Mouse (Mus musculus) hindbrain, embryonic 11.5 days (tissue): ENCODE results near the gene Ttc23. TPM values are rescaled to one million over a fixed set of nuclear protein-coding genes. Genes with fewer than 3 reads are reported as not detected.
A peak's percentile ranks its signal among the peaks of the same experiment; 100 is the strongest.

Experiments
- ATAC-seq: fragments of 200-750 bp; cut with Nextera tagmentation; 2 replicates; pipeline ENCODE4 v1.8.0; 2017; ENCODE audit warnings: mild to moderate bottlenecking, moderate TSS enrichment, moderate library complexity; ENCODE audit not compliant: low FRiP score
- DNase-seq: peaks from one replicate; pipeline ENCODE4 v3.0.0-alpha.2; 2015; ENCODE audit warnings: low spot score
- H3K27ac ChIP-seq: fragments of 300-500 bp; sonication (generic); 2 replicates; pipeline ENCODE4 v1.5.1; 2014; ENCODE audit warnings: mild to moderate bottlenecking, low read depth, low read length
- H3K27me3 ChIP-seq: fragments of 300-500 bp; sonication (generic); 2 replicates; pipeline ENCODE4 v1.6.1; 2014; ENCODE audit warnings: mild to moderate bottlenecking, low read length, moderate library complexity, mixed read lengths; ENCODE audit not compliant: control insufficient read depth, insufficient read depth
- H3K36me3 ChIP-seq: fragments of 300-500 bp; sonication (generic); 2 replicates; pipeline ENCODE4 v1.6.1; 2014; ENCODE audit warnings: mild to moderate bottlenecking, low read length, moderate library complexity, mixed read lengths; ENCODE audit not compliant: control insufficient read depth, insufficient read depth
- H3K4me1 ChIP-seq: fragments of 300-500 bp; sonication (generic); replicated peaks from 2 replicates; pipeline ENCODE4 v1.6.1; 2014; ENCODE audit warnings: low read length, mixed read lengths; ENCODE audit not compliant: control insufficient read depth, insufficient read depth
- H3K4me2 ChIP-seq: fragments of 300-500 bp; sonication (generic); replicated peaks from 2 replicates; pipeline ENCODE4 v1.6.1; 2014; ENCODE audit warnings: mild to moderate bottlenecking, low read depth, low read length
- H3K4me3 ChIP-seq: fragments of 300-500 bp; sonication (generic); 2 replicates; pipeline ENCODE4 v1.5.1; 2014; ENCODE audit warnings: low read depth, low read length
- H3K9ac ChIP-seq: fragments of 300-500 bp; sonication (generic); 2 replicates; pipeline ENCODE4 v1.6.1; 2014; ENCODE audit warnings: low read depth, low read length
- H3K9me3 ChIP-seq: fragments of 300-500 bp; sonication (generic); 2 replicates; pipeline ENCODE4 v1.6.1; 2016; ENCODE audit warnings: low read length; ENCODE audit not compliant: control insufficient read depth
- WGBS: fragments of 180-500 bp; shearing (Covaris S2); extraction: QIAGEN DNeasy Blood & Tissue Kit; methylation state at CpG from one replicate; pipeline ENCODE4 v1.1.7; 2014; 5-methylcytosine and 5-hydroxymethylcytosine counted together
- polyA plus RNA-seq: library from polyadenylated mRNA; unstranded; fragments of >200 nt; fragmentation: Nextera tagmentation; extraction: Ambion mirVana; gene quantifications from 2 replicates; pipeline ENCODE4 v1.2.1, GENCODE M21; 2014

The Ttc23 gene
- polyA plus RNA-seq, 1 experiment from 2014 or later, result 33.3 TPM

DNA sequence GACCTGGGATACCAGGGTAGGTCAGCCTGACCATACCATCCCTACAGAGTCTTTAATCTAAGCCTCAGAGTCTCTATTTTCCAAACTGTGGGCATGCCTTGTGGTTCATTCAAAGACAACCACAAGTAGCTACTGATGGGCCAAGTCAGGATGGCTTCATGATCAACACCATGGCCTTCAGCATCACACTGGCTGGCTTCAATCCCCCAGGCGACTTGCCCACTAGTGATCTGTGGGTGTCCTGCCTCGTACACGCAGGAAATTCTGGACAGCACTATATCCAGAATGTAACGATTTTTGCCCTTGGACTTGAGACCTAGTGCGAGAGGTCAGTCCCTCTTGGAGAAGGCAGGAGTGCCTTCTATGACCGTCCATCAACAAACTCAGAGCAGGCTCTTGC, 153.3 kb downstream of the Ttc23 start:
- H3K9me3 ChIP-seq, result no peaks in the 10 kb centered on the region
- 88% methylated on average over 6 of the region's 6 CpGs for WGBS
- H3K4me3 ChIP-seq, result no peak overlapping the region
- no peaks in the 10 kb centered on the region for H3K27me3 ChIP-seq
- DNase-seq (no peak), ATAC-seq (no peak)
- H3K36me3 ChIP-seq, result no peaks in the 10 kb centered on the region
- no peaks in the 10 kb centered on the region for H3K4me1 ChIP-seq
- no peak overlapping the region for H3K4me2 ChIP-seq
- H3K27ac ChIP-seq, result no peak overlapping the region
- no peak overlapping the region for H3K9ac ChIP-seq

DNA sequence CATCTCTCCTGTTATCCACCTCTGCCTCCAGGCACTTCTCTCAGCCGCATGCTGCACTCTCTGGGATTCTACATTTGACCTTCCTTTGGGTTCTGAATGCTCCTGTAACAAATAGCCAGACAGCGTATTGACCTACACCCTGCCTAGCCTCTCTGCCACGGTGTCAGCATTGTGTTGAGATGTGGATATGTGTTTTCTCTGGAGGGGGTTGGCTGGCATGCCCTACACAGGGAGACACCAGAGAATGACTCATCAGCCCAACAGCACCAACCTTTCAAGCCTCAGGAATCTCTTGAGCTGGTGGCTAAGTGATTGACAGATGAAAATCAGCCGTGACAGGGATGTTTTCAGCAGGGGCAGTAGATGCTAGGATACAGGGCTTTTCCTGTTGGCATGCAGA, 153.8 kb downstream of the Ttc23 start:
- Histone ChIP-seq H3K9ac (no peak overlapping the region), H3K27ac (no peak overlapping the region), H3K27me3 (no peaks in the 10 kb centered on the region), H3K4me3 (no peak overlapping the region), H3K36me3 (no peaks in the 10 kb centered on the region), H3K9me3 (no peaks in the 10 kb centered on the region), H3K4me2 (no peak overlapping the region), H3K4me1 (no peaks in the 10 kb centered on the region)
- DNase-seq (no peak), ATAC-seq (no peak)
- 62% methylated on average over 4 of the region's 4 CpGs for WGBS

DNA sequence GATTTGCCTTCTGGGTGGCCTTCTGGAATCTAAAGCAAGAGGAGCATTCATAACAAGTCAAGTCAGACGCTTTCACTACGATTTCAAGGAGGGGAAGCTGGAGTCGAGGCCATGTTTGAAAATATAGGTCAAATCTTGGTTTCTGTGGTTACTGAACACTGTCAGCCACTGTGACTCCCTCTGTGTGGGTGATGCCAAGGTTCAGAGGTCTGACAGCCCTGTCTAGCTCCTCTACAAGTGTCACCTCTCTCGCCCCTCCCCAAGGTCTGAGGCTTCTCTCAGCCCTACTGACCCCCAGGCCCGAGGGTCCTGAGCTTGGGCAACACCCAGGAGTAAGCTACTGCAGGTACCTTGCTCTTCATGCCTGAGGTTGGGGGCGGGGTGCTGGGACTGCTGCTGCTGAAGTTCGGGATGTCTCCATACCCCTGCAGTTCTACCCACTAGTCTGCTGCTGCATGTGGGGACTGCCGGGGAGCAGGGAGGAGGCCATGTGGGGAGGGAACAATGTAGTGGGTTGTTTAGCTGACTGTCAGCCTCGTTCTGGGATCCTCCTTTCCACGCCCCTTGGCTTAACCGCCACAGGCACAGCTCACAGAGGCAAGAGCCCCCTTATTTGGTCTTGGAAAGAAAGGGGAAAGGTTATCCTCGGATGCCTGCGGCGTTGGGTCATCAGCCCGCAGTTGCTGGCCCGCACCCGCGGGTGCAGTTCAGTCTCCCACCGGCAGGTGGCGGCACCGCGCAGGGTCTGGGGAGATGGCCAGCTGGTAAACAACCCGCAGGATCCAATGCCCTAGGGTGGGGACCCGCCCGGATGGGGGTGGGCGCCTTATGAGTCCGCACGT, 156.0 kb downstream of the Ttc23 start:
- no peak overlapping the region for H3K27ac ChIP-seq

DNA sequence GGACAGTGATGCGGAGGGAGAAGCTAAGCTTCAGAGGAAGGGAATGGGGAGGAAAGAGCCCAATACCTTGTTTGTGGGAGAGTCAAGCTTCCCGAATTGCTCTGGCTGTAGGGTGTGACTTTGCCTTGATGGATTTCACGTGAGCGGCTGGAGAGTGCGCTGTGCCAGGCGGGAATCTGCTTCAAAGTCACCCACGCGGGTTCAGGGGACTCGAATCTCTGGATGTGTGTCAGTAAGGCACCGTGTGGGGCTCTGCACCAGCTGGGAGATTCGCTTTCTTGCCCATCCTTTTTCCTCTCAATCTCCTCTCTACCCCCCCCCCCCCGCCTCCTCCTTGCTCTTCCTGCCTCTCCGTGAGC, 156.6 kb downstream of the Ttc23 start:
- Histone ChIP-seq H3K36me3 (no peaks in the 10 kb centered on the region), H3K4me2 (peak overlapping the region; percentile 59), H3K9me3 (no peaks in the 10 kb centered on the region), H3K9ac (0 out of 2 replicates have a peak overlapping the region, but pooled peaks have one; percentile 7), H3K27ac (no peak overlapping the region), H3K27me3 (no peaks in the 10 kb centered on the region), H3K4me1 (no peaks in the 10 kb centered on the region), H3K4me3 (peak overlapping the region; percentile 29)
- DNase-seq, result no peak
- ATAC-seq, result peak; percentile 56; the same call in 1 of the 2 replicates
- 14% methylated on average over 12 of the region's 13 CpGs for WGBS

More for the DNA sequence above, 156.0 kb downstream of the Ttc23 start:
- Histone ChIP-seq H3K4me1 (no peaks in the 10 kb centered on the region), H3K27me3 (no peaks in the 10 kb centered on the region), H3K4me3 (peak overlapping the region; percentile 29), H3K9me3 (no peaks in the 10 kb centered on the region), H3K4me2 (peak overlapping the region; percentile 59), H3K36me3 (no peaks in the 10 kb centered on the region), H3K9ac (no peak overlapping the region)
- ATAC-seq (peak; percentile 74; the same call in 1 of the 2 replicates), DNase-seq (peak; percentile 92)
- 14% methylated on average over 28 of the region's 28 CpGs for WGBS

Other genes with a start within 250 kb of the Ttc23 start
- gene Lrrc28, start 2.1 kb upstream of the Ttc23 start, polyA plus RNA-seq, result 26.3 and 27.2 TPM in 2 replicates
- 2.3 and 2.4 TPM in 2 replicates for gene Synm, start 112.3 kb downstream of the Ttc23 start, polyA plus RNA-seq